Mouse (Mus musculus): Measurements from ENCODE around the gene Adamts5. TPM values are rescaled to one million over a fixed set of nuclear protein-coding genes. Genes with fewer than 3 reads are reported as not detected.
A peak's percentile ranks its signal among the peaks of the same experiment; 100 is the strongest.

Adamts5 gene
- total RNA-seq, 2 experiments from 2014 or later, result not detected

GRCm38 (mm10) chr16:85822330-85822916, 79.2 kb downstream of the Adamts5 start:
- no peak for ATAC-seq (replicated peaks; ENCODE audit: poor library complexity)

DNA sequence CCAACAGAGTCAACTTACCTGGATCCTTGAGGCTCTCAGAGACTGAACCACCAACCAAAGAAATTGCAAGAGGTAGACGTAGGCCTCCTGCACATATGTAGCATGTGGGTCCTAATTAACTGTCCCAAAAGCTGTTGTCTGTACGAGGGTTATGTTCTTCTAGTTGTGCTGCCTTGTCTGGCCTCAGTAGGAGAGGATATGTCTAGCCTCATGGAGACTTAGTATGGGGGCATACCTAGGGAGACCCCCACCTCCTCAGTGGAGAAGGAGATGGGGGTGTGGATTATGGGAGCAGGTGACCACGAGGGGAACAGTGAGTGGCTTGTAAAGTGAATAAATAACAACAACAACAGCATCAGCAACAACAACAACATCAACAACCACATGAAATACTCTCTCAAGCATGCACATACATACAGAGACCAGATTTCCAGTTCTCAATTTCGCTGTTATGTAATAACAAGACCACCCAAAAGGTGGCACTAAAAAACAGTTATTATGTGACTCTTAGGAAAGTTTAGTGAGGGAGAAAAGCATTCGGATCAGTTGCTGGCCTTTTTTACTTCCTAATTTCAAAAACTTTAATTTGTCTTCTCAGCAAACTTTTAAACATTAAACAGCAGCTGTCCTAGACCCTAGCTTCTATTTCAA, 81.7 kb downstream of the Adamts5 start:
- peak; percentile 61 for ATAC-seq (replicated peaks; ENCODE audit: poor library complexity)

GRCm38 (mm10) chr16:85814116-85814515, 87.5 kb downstream of the Adamts5 start:
- ATAC-seq (replicated peaks; ENCODE audit: poor library complexity), result no peak

DNA sequence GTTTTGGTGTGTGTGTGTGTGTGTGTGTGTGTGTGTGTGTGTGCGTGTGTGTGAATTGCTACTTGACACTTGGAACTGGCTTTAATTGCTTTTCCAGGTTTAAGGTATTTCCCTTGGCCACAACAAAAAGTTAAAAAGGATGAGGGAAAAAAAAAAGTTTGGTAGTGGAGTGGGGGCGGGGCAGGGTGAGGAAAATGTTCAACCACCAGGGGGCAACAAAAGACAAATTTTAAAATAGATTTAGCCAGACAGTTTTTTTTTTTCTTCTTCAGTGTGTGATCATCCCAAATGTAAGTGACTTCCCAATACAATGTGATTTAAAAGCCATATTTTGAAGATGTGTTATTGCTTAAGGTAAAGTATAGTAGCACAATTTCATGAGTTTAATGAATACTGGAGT, 94.0 kb downstream of the Adamts5 start:
- ATAC-seq (replicated peaks; ENCODE audit: poor library complexity), result peak; percentile 65

GRCm38 (mm10) chr16:85807072-85807471, 94.6 kb downstream of the Adamts5 start:
- ATAC-seq (replicated peaks; ENCODE audit: poor library complexity), result peak; percentile 64

Other genes starting within 250 kb of the Adamts5 start
- gene Adamts1, start 98.7 kb downstream of the Adamts5 start, total RNA-seq (2015), result 0.10 TPM in 1 of 2 replicates, not detected in the other
- gene Adamts1, start 98.7 kb downstream of the Adamts5 start, total RNA-seq (2017), result 0.07 TPM in 1 of 2 replicates, not detected in the other